Mouse (Mus musculus): Measurements from ENCODE around the gene Phactr1. TPM values are rescaled to one million over a fixed set of nuclear protein-coding genes. Genes with fewer than 3 reads are reported as not detected.

The Phactr1 gene
- polyA plus RNA-seq, 1 experiment from 2014 or later = 5.2 TPM

DNA sequence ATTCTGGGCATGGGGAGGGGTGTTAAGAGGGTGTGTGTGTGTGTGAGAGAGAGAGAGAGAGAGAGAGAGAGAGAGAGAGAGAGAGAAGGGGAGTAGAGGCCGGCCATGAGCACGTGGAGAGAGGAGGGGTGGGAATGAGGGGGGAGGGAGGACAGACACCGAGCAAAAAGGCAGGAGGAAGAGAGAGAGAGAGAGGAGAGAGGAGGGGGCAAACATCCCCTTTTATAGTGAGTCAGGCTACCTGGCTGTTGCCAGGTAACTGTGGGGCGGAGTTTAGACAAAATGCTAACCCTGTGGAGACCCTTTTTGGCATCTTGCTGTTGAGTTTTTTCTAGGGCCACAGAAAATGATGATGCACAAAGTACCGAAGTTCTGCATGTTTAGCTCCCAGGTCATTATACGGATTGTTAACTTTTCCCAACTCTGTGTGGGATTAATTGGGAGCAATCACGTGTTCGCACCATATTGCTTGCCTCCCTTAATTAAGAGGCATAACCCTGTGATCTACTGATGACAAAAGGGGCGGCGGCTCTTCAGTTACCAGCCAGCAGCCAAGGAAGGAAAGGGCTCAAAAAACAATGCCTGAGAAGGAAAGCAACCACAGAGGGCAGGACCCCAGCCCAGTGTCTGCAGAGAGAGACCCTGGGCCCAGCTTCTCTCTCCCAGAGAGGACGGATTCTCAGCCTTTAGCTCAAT lies 173.6 kb downstream of the Phactr1 start:
- TF ChIP-seq CTCF (IDR thresholded peaks at IDR 0.05; ENCODE audit: low read depth) = no peak
- H3K36me3 ChIP-seq (ENCODE audit: insufficient read depth) = no peaks in the 10 kb centered on the region
- no peak overlapping the region for H3K4me2 ChIP-seq
- no peak for DNase-seq
- 34% methylated on average over 11 of the region's 11 CpGs for WGBS
- no peak overlapping the region for H3K9ac ChIP-seq
- H3K4me1 ChIP-seq (ENCODE audit: insufficient read depth) = no peaks in the 10 kb centered on the region
- H3K4me3 ChIP-seq (ENCODE audit: low read depth, low read length) = no peak overlapping the region
- H3K9me3 ChIP-seq (ENCODE audit: low read depth, low read length) = no peaks in the 10 kb centered on the region
- no peaks in the 10 kb centered on the region for H3K27me3 ChIP-seq (ENCODE audit: insufficient read depth, low read length)
- no peak for ATAC-seq (ENCODE audit: insufficient read depth)
- no peak overlapping the region for H3K27ac ChIP-seq (ENCODE audit: low read depth)

DNA sequence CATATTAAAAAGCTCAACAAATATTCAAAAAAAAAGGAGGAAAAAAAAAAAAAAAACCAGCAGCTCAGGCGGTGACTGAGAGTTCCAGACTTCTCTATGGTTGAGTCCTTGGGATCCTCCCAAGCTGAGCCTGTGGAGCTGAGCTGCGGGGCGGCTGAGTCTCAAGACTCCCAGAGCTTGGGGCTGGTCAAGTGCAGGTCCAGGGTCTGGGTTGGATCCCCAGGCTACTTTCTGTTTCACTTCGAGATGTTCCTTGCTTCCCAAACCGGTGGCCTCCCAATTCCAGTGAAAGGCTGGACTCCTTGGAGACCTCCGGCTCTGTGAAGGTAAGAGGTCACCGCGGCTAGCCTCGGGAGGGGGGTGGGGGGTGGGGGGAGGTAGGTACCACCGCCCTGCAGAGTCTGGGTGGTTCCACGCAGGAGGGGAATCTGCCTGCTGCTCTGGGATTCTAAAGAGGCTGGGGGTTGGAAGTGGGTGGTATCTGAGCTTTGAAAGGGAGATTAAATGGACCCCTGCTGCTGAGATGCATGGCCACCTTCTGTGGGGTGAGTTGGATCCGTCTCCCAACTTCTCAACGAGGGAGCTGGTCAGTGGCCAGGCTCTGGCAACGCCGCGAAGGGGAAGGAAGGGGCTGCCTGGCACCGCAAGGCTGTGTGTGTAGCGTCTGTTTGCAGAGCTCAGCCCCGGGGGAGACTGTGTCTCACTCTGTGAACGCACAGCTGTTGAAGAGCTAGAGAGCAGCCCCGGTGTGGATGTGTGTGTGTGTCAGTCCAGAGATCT lies 185.9 kb downstream of the Phactr1 start:
- no peaks in the 10 kb centered on the region for H3K36me3 ChIP-seq (ENCODE audit: insufficient read depth)
- H3K9me3 ChIP-seq (ENCODE audit: low read depth, low read length) = no peaks in the 10 kb centered on the region
- H3K4me2 ChIP-seq = peak overlapping the region; percentile 80
- peak overlapping the region; percentile 59 for H3K9ac ChIP-seq
- no peaks in the 10 kb centered on the region for H3K27me3 ChIP-seq (ENCODE audit: insufficient read depth, low read length)
- no peaks in the 10 kb centered on the region for H3K4me1 ChIP-seq (ENCODE audit: insufficient read depth)
- no peak for TF ChIP-seq CTCF (IDR thresholded peaks at IDR 0.05; ENCODE audit: low read depth)
- 5% methylated on average over 21 of the region's 21 CpGs for WGBS
- ATAC-seq (ENCODE audit: insufficient read depth) = peak; percentile 74; the same call in 1 of the 2 replicates
- H3K27ac ChIP-seq (ENCODE audit: low read depth) = no peak overlapping the region
- peak overlapping the region; percentile 43 for H3K4me3 ChIP-seq (ENCODE audit: low read depth, low read length)
- DNase-seq = peak; percentile 71

DNA sequence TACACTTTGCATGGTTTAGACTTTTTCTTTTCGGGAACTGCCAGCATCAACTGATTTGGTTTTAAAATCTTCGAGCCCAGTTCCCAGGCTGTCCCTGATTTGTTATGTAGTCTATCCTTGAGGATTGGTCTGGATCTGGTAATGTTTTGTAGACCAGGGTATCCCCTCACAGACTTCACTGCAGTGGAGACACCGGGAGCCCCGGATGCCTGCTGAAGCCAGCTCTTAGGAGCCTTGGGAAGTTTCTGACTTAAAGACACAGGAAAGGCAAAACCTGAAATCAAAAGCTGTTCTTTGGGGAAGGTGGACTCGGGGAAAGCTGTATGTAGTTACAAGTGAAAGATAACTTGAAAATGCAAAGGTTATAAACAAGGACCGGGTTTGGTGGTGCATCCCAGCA lies 186.6 kb downstream of the Phactr1 start:
- WGBS = 25% methylated on average over 6 of the region's 6 CpGs
- H3K27me3 ChIP-seq (ENCODE audit: insufficient read depth, low read length) = no peaks in the 10 kb centered on the region
- no peak for DNase-seq
- no peak for ATAC-seq (ENCODE audit: insufficient read depth)
- H3K4me1 ChIP-seq (ENCODE audit: insufficient read depth) = no peaks in the 10 kb centered on the region
- no peaks in the 10 kb centered on the region for H3K9me3 ChIP-seq (ENCODE audit: low read depth, low read length)
- TF ChIP-seq CTCF (IDR thresholded peaks at IDR 0.05; ENCODE audit: low read depth) = no peak
- H3K4me3 ChIP-seq (ENCODE audit: low read depth, low read length) = peak overlapping the region; percentile 43
- H3K4me2 ChIP-seq = peak overlapping the region; percentile 80
- H3K36me3 ChIP-seq (ENCODE audit: insufficient read depth) = no peaks in the 10 kb centered on the region
- peak overlapping the region; percentile 59 for H3K9ac ChIP-seq
- H3K27ac ChIP-seq (ENCODE audit: low read depth) = no peak overlapping the region

DNA sequence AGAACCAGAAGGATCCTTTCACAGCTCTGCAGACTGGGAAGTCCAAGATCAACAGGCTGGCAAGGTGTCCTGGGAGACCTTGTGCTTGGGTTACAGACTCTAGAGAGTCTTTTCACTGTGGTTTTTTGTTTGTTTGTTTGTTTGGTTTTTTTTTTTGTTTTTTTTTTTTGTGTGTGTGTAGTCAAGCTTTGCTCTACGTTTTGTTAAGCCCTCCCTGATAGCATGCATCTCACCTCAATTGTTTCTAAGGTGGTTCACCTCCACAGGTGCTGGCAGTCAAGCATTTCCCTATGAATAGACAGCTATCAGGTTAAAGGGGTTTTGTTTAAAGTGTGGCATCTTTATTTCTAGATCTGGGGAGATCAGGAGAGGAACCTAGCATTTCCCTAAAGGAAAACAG lies 191.7 kb downstream of the Phactr1 start:
- Histone ChIP-seq H3K27me3 (ENCODE audit: insufficient read depth, low read length) (no peaks in the 10 kb centered on the region), H3K27ac (ENCODE audit: low read depth) (no peak overlapping the region), H3K9me3 (ENCODE audit: low read depth, low read length) (no peaks in the 10 kb centered on the region), H3K4me1 (ENCODE audit: insufficient read depth) (no peaks in the 10 kb centered on the region), H3K36me3 (ENCODE audit: insufficient read depth) (no peaks in the 10 kb centered on the region), H3K4me3 (ENCODE audit: low read depth, low read length) (no peak overlapping the region), H3K9ac (no peak overlapping the region), H3K4me2 (no peak overlapping the region)
- 52% methylated on average over 1 of the region's 1 CpGs for WGBS
- TF ChIP-seq CTCF (IDR thresholded peaks at IDR 0.05; ENCODE audit: low read depth) = no peak
- no peak for ATAC-seq (ENCODE audit: insufficient read depth)
- no peak for DNase-seq

DNA sequence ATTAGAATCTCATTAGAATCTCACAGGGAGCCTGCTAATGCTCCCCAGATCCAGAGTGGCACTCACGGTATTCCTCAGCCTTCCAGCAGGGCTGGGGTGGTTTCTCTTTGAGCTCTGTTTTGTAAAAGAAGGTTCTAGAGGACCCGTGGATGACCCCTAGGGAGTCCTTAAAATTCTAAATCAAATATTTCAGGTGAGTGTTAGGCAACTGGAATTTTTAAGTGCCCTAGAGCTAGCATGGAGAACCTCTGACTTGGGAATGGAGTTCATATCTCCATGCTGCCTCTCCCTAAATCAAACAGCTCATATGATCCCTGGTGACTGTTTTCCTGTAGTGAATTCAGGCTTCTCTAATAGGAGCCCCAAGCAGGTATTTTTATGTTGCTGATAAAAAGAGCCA lies 197.9 kb downstream of the Phactr1 start:
- Histone ChIP-seq H3K9me3 (ENCODE audit: low read depth, low read length) (no peaks in the 10 kb centered on the region), H3K27ac (ENCODE audit: low read depth) (no peak overlapping the region), H3K4me3 (ENCODE audit: low read depth, low read length) (no peak overlapping the region), H3K27me3 (ENCODE audit: insufficient read depth, low read length) (no peaks in the 10 kb centered on the region), H3K4me2 (no peak overlapping the region), H3K9ac (no peak overlapping the region), H3K36me3 (ENCODE audit: insufficient read depth) (no peaks in the 10 kb centered on the region), H3K4me1 (ENCODE audit: insufficient read depth) (no peaks in the 10 kb centered on the region)
- no peak for TF ChIP-seq CTCF (IDR thresholded peaks at IDR 0.05; ENCODE audit: low read depth)
- ATAC-seq (ENCODE audit: insufficient read depth) = no peak
- 50% methylated on average over 2 of the region's 2 CpGs for WGBS
- DNase-seq = peak; percentile 10

DNA sequence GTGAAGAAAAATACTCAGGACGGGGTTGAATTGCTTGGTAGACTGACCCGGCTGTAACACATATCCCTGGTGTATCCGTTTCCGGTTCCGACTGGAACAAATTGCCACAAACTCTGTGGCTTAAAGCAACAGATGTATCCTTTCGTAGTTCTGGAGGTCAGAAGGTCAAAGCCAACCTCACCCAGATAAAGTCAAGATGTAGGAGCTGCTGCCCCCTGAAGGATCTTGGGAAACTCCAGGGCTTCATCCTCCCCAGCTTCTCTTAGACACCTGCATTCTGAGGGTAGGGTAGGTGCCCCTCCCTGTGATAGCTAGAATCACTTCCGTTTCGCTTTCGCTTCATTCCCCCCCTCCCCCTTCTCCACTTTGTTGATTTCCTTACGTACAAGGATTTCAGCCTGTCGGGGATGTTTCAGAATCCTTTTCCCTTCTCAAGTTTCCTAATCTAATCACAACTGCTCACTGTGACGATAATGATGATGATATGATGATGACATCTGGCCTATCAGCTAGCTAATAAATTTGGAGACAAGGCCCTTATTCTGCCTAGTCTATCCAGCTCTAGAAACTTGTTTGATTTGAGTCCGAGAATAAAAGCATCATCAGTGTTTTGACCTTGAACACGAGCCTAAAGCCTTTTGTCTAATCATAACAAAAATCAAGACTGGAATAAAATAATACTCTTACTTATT lies 203.8 kb downstream of the Phactr1 start:
- peak; percentile 56; the same call in 1 of the 2 replicates for ATAC-seq (ENCODE audit: insufficient read depth)

DNA sequence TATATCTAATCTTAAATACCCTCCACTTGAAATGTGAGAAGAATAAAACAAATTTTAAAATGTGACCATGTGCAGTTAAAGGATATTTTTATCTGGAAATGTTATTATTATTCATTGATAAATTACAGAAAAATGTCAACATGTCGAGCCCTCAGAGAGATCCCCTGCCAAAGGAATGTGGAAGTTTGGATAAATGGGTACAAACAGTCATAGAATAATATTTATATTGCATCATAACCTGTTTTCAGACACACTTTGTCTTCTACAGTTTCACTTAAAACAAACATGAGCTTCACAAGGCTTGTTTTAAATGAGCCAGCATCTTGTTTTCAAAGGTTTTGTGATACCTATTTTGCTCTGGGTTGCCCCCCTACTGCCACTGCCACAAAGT lies 204.3 kb downstream of the Phactr1 start:
- 22% methylated on average over 1 of the region's 1 CpGs for WGBS
- no peaks in the 10 kb centered on the region for H3K27me3 ChIP-seq (ENCODE audit: insufficient read depth, low read length)
- no peak overlapping the region for H3K27ac ChIP-seq (ENCODE audit: low read depth)

More for the DNA sequence above, 203.8 kb downstream of the Phactr1 start:
- H3K27me3 ChIP-seq (ENCODE audit: insufficient read depth, low read length) = no peaks in the 10 kb centered on the region
- H3K4me1 ChIP-seq (ENCODE audit: insufficient read depth) = peaks cover 4% of the 10 kb centered on the region; the same call in 1 of the 2 replicates
- TF ChIP-seq CTCF (IDR thresholded peaks at IDR 0.05; ENCODE audit: low read depth) = 0 out of 2 replicates have a peak, but pooled peaks have one; percentile 10
- 28% methylated on average over 14 of the region's 14 CpGs for WGBS
- no peaks in the 10 kb centered on the region for H3K9me3 ChIP-seq (ENCODE audit: low read depth, low read length)
- no peak overlapping the region for H3K4me3 ChIP-seq (ENCODE audit: low read depth, low read length)
- peak; percentile 65 for DNase-seq
- H3K9ac ChIP-seq = no peak overlapping the region
- no peak overlapping the region for H3K27ac ChIP-seq (ENCODE audit: low read depth)
- no peaks in the 10 kb centered on the region for H3K36me3 ChIP-seq (ENCODE audit: insufficient read depth)
- H3K4me2 ChIP-seq = peak overlapping the region; percentile 43

More for the DNA sequence above, 204.3 kb downstream of the Phactr1 start:
- Histone ChIP-seq H3K4me1 (ENCODE audit: insufficient read depth) (peaks cover 4% of the 10 kb centered on the region), H3K36me3 (ENCODE audit: insufficient read depth) (no peaks in the 10 kb centered on the region), H3K9me3 (ENCODE audit: low read depth, low read length) (no peaks in the 10 kb centered on the region), H3K4me3 (ENCODE audit: low read depth, low read length) (no peak overlapping the region), H3K9ac (no peak overlapping the region), H3K4me2 (no peak overlapping the region)
- ATAC-seq (ENCODE audit: insufficient read depth) = no peak; the same call in 1 of the 2 replicates
- peak; percentile 58 for DNase-seq
- no peak for TF ChIP-seq CTCF (IDR thresholded peaks at IDR 0.05; ENCODE audit: low read depth)

Data from lung, embryonic 14.5 days (tissue).